ENCODE assay signal across 8 mouse cellular contexts in the genomic region with DNA sequence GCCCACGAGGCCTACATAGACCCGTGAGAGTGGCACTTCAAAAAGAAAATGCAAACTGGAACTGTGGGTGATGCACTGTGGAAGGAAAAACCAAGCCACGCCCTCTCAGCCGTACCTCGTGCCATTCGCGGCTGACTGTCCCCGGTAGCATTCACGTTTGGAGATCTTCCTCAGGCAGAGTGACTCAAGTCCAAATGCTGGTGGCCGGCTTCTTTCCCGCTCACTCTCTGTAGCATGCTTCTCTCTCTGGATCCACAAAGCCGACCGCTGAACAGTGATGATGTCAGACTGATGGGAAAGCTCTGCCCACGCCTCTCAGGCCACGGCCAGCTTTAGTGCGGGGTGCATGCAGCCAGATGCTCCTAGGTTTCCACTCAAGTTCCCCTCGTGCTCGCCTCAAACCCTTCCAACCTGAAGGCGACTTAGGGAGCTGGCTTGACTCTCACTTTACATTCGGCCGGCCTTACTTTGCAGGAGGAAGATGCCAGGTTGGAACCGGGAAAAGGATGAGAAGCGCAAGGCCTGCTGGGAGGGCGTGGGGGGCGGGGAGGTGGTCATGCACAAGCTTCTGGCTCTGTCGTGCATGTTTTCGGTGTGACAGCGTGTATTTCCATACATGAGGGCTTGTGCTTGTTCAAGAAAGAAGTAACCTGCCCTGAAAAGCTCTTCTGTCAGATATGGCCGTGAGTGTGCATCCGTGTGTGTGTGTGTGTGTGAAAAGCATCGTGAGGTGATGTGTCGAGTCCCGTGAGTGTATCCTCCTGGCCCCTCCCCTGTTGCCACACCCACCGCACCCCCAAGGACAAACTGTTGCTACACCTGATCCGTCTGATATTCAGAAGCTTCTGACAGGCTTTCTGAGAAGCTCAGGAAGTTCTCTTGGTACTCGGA. TPM values are rescaled to one million over a fixed set of nuclear protein-coding genes. Genes with fewer than 3 reads are reported as not detected.
A peak's percentile ranks its signal among the peaks of the same experiment; 100 is the strongest.
DNase-seq lines count a peak whose midpoint lies in the region; ATAC-seq and TF ChIP-seq lines count a peak whose summit lies in the region.

No protein-coding gene starts in this region.

- H3K4me2 ChIP-seq in heart, embryonic 15.5 days = peak overlapping the region; percentile 82
- H3K4me2 ChIP-seq in limb, embryonic 11.5 days (ENCODE audit: low read depth, severe bottlenecking) = peak overlapping the region; percentile 45
- H3K4me2 ChIP-seq in myocyte (ENCODE audit: low read depth) = peak overlapping the region; percentile 12

- no peak for TF ChIP-seq CTCF in spleen, adult 2 months (IDR thresholded peaks at IDR 0.05; ENCODE audit: extremely low read depth, insufficient read depth, insufficient read length, insufficient replicate concordance)

- peak; percentile 35; the same call in 1 of the 2 replicates for ATAC-seq in heart, embryonic 15.5 days (replicated peaks; ENCODE audit: insufficient number of reproducible peaks, insufficient read depth, low FRiP score, low read depth)
- ATAC-seq in limb, embryonic 11.5 days (ENCODE audit: insufficient number of reproducible peaks, low FRiP score, low TSS enrichment, low read depth) = peak; percentile 39; the same call in 1 of the 2 replicates

- no peak for DNase-seq in spleen, adult 2 months (ENCODE audit: low read depth in 1 of 2, low spot score in 2 of 2)
- no peak for DNase-seq in spleen, postnatal 10 days (ENCODE audit: low spot score in 2 of 2)
- peak; percentile 24 to 29 for DNase-seq in cerebellum, postnatal 36 days
- peak; percentile 53 for DNase-seq in limb, embryonic 11.5 days (ENCODE audit: low spot score)
- DNase-seq in layer of hippocampus, adult 18-20 months (ENCODE audit: low spot score in 2 of 2) = no peak
- DNase-seq in urinary bladder, postnatal 4 days (ENCODE audit: low spot score in 2 of 2) = no peak

- peak overlapping the region; percentile 44 for H3K4me3 ChIP-seq in spleen, adult 2 months (ENCODE audit: extremely low read depth, insufficient read depth, insufficient read length)
- peak overlapping the region; percentile 50 for H3K4me3 ChIP-seq in heart, embryonic 15.5 days
- peak overlapping the region; percentile 26 for H3K4me3 ChIP-seq in limb, embryonic 11.5 days (ENCODE audit: low read depth, low read length)
- no peak overlapping the region for H3K4me3 ChIP-seq in myocyte

- H3K27ac ChIP-seq in spleen, adult 2 months (ENCODE audit: insufficient read depth, low read length) = no peak overlapping the region
- H3K27ac ChIP-seq in heart, embryonic 15.5 days = no peak overlapping the region
- H3K27ac ChIP-seq in limb, embryonic 11.5 days (replicated peaks; ENCODE audit: low read depth, low read length) = no peak overlapping the region

- H3K27me3 ChIP-seq in spleen, adult 2 months (ENCODE audit: control insufficient read depth, insufficient read depth, low read length) = no peaks in the 10 kb centered on the region
- H3K27me3 ChIP-seq in heart, embryonic 15.5 days = no peaks in the 10 kb centered on the region
- no peaks in the 10 kb centered on the region for H3K27me3 ChIP-seq in limb, embryonic 11.5 days (ENCODE audit: control insufficient read depth, insufficient read depth, low read length)
- H3K27me3 ChIP-seq in myocyte (ENCODE audit: control insufficient read depth, insufficient read depth, insufficient read length) = peaks cover 5% of the 10 kb centered on the region

- H3K4me1 ChIP-seq in spleen, adult 2 months (ENCODE audit: control insufficient read depth, insufficient read depth, insufficient read length) = no peaks in the 10 kb centered on the region
- peaks cover 14% of the 10 kb centered on the region for H3K4me1 ChIP-seq in heart, embryonic 15.5 days (replicated peaks)
- H3K4me1 ChIP-seq in limb, embryonic 11.5 days (ENCODE audit: control insufficient read depth, insufficient read depth, low read length) = no peaks in the 10 kb centered on the region; the same call in 1 of the 2 replicates

- no peaks in the 10 kb centered on the region for H3K36me3 ChIP-seq in spleen, adult 2 months (ENCODE audit: control insufficient read depth, insufficient read depth, low read length)
- no peaks in the 10 kb centered on the region for H3K36me3 ChIP-seq in heart, embryonic 15.5 days
- H3K36me3 ChIP-seq in limb, embryonic 11.5 days (ENCODE audit: control insufficient read depth, insufficient read depth, low read length) = no peaks in the 10 kb centered on the region
- no peaks in the 10 kb centered on the region for H3K36me3 ChIP-seq in myocyte (ENCODE audit: control insufficient read depth, insufficient read depth)

- H3ac ChIP-seq in myocyte (ENCODE audit: control insufficient read depth, insufficient read length) = no peak overlapping the region

- no peak for TF ChIP-seq POLR2A in spleen, adult 2 months (IDR thresholded peaks at IDR 0.05; ENCODE audit: low read depth, low read length)
- TF ChIP-seq POLR2A in myocyte (IDR thresholded peaks at IDR 0.05; ENCODE audit: insufficient read length, low read depth) = no peak

- H3K9me3 ChIP-seq in heart, embryonic 15.5 days (replicated peaks) = no peaks in the 10 kb centered on the region
- no peaks in the 10 kb centered on the region for H3K9me3 ChIP-seq in limb, embryonic 11.5 days (ENCODE audit: control insufficient read depth, low read length)

- no peaks in the 10 kb centered on the region for H3K79me2 ChIP-seq in myocyte (ENCODE audit: control insufficient read depth, insufficient read depth)

- WGBS in spleen, adult 2 months = 51% methylated on average over 36 of the region's 36 CpGs
- 24% methylated on average over 36 of the region's 36 CpGs for WGBS in heart, embryonic 15.5 days
- WGBS in limb, embryonic 11.5 days = 29% methylated on average over 36 of the region's 36 CpGs

- peak overlapping the region; percentile 41 for H3K9ac ChIP-seq in heart, embryonic 15.5 days
- peak overlapping the region; percentile 34 for H3K9ac ChIP-seq in limb, embryonic 11.5 days (ENCODE audit: low read length)

TF ChIP-seq in myocyte, 11 proteins besides CTCF, POLR2A, EP300 and RAD21:
- TF ChIP-seq TCF3 (IDR thresholded peaks at IDR 0.05; ENCODE audit: insufficient read length, low read depth) (no peak), TCF12 (IDR thresholded peaks at IDR 0.05; ENCODE audit: insufficient read depth, poor library complexity, severe bottlenecking) (no peak), MYOG (IDR thresholded peaks at IDR 0.05; ENCODE audit: control insufficient read depth in 1 of 3, insufficient read depth in 1 of 3, insufficient read length in 2 of 3, low read depth in 2 of 3) (no peak), MYOD1 (IDR thresholded peaks at IDR 0.05; ENCODE audit: control insufficient read depth in 1 of 3, insufficient read length in 2 of 3, low read depth in 2 of 3) (no peak), REST (IDR thresholded peaks at IDR 0.05; ENCODE audit: insufficient read depth, insufficient read length) (no peak), CEBPB (IDR thresholded peaks at IDR 0.05; ENCODE audit: insufficient read depth, poor library complexity, severe bottlenecking) (no peak), USF1 (IDR thresholded peaks at IDR 0.05; ENCODE audit: low read depth) (no peak), POLR2AphosphoS2 (IDR thresholded peaks at IDR 0.05; ENCODE audit: insufficient read length, low read depth) (no peak), E2F4 (IDR thresholded peaks at IDR 0.05; ENCODE audit: insufficient read depth) (no peak), MAX (IDR thresholded peaks at IDR 0.05; ENCODE audit: low read depth) (no peak), SRF (IDR thresholded peaks at IDR 0.05; ENCODE audit: control insufficient read depth, insufficient read length, low read depth) (no peak)

RNA-seq across cellular contexts. Expression of a gene that starts 39.5 kb away (rescaled TPM):
- 20.6 and 24.6 TPM in 2 replicates for polyA plus RNA-seq in spleen, adult 2 months (2012; rRNA removed)
- polyA plus RNA-seq in heart, embryonic 15.5 days (2015; fragmentation: Nextera tagmentation; extraction: Ambion mirVana) = 22.7 and 28.7 TPM in 2 replicates
- 57.4 and 58.7 TPM in 2 replicates for polyA plus RNA-seq in limb, embryonic 11.5 days (2014; fragmentation: Nextera tagmentation; extraction: Ambion mirVana)
- polyA plus RNA-seq in myocyte (2012; fragmentation: generic; extraction: Trizol) = 8.2 TPM
- total RNA-seq in layer of hippocampus, adult 18-20 months (2021) = 10 to 100 TPM; 51.9 to 55.3 TPM

RNA-seq across cellular contexts. Expression of a gene that starts 39.8 kb away (rescaled TPM):
- polyA plus RNA-seq in spleen, adult 2 months (2012; rRNA removed) = 67.7 and 74.8 TPM in 2 replicates
- 77.5 and 93.8 TPM in 2 replicates for polyA plus RNA-seq in heart, embryonic 15.5 days (2015; fragmentation: Nextera tagmentation; extraction: Ambion mirVana)
- 254 and 268 TPM in 2 replicates for polyA plus RNA-seq in limb, embryonic 11.5 days (2014; fragmentation: Nextera tagmentation; extraction: Ambion mirVana)
- 45.4 TPM for polyA plus RNA-seq in myocyte (2012; fragmentation: generic; extraction: Trizol)
- total RNA-seq in layer of hippocampus, adult 18-20 months (2021) = 100 to 1,000 TPM; 163 to 166 TPM

Comparison
In these comparisons a context has a peak if more than half of its experiments do, and no peak if none do; other contexts are left out.
1. DNase-seq: peak in cerebellum, postnatal 36 days (2 of 2) and limb, embryonic 11.5 days (single experiment); none in spleen, adult 2 months (0 of 2), spleen, postnatal 10 days (0 of 2), layer of hippocampus, adult 18-20 months (0 of 2) and urinary bladder, postnatal 4 days (0 of 2).
2. H3K4me2 ChIP-seq: peak in every context shown above with its lines; median percentile 82 in heart, embryonic 15.5 days; 45 in limb, embryonic 11.5 days; 12 in myocyte.